Mouse (Mus musculus): ENCODE measurements around the gene Fcna.

- TF ChIP-seq POLR2A (IDR thresholded peaks at IDR 0.05; ENCODE audit: borderline replicate concordance, low read depth, low read length) (no peak), CTCF (IDR thresholded peaks at IDR 0.05; ENCODE audit: low read depth, low read length) (peak; percentile 74)
Measured at GRCm38 (mm10) chr2:25639890-25640289, 12.1 kb upstream of the Fcna start.

Measured in bone marrow macrophage, adult 2 months (primary cell).